Mouse (Mus musculus) CH12.LX (cell line): Measurements from ENCODE around the gene Tent5a. TPM values are rescaled to one million over a fixed set of nuclear protein-coding genes. Genes with fewer than 3 reads are reported as not detected.

Experiments used
- DNase-seq: peaks from one replicate; pipeline ENCODE4 v3.0.0-alpha.2; 2013; ENCODE audit errors: extremely low read depth
- H3K27ac ChIP-seq: 2 replicates; pipeline ENCODE4 v1.5.1; 2012; ENCODE audit warnings: low read depth, mild to moderate bottlenecking, control low read depth, moderate library complexity; ENCODE audit not compliant: insufficient read depth
- H3K27me3 ChIP-seq: replicated peaks from 2 replicates; pipeline ENCODE3; 2012; ENCODE audit warnings: inconsistent platforms
- H3K36me3 ChIP-seq, 2 experiments: replicated peaks in 1 of 2; 2 replicates each; pipeline versions ENCODE3 to v1.6.1; 2012; ENCODE audit warnings: inconsistent platforms in 1 of 2, low read length in 1 of 2, mild to moderate bottlenecking in 1 of 2, mixed read lengths in 1 of 2, moderate library complexity in 1 of 2; ENCODE audit not compliant: control insufficient read depth in 1 of 2, insufficient read depth in 1 of 2
- H3K4me1 ChIP-seq, 2 experiments: 2 replicates each; pipeline ENCODE4 v1.6.1; 2012; ENCODE audit warnings: inconsistent platforms in 1 of 2, moderate library complexity in 1 of 2; ENCODE audit not compliant: insufficient read depth in 2 of 2, control insufficient read depth in 1 of 2
- H3K4me2 ChIP-seq: 2 replicates; pipeline ENCODE4 v1.6.1; 2012; ENCODE audit warnings: low read depth, mild to moderate bottlenecking, control low read depth; ENCODE audit not compliant: poor library complexity, insufficient read depth, severe bottlenecking
- H3K4me3 ChIP-seq, 3 experiments: fragments of 150-350 bp in 1 of 3; sonication (generic) in 1 of 3; replicated peaks in 1 of 3; 2 replicates each; pipeline versions ENCODE3 to v1.5.1; 2011 to 2012; ENCODE audit warnings: low read depth in 2 of 3, low read length in 2 of 3, mild to moderate bottlenecking in 2 of 3, moderate library complexity in 2 of 3, control low read depth in 1 of 3, improper control_type of control experiment in 1 of 3, inconsistent platforms in 1 of 3, mixed read lengths in 1 of 3; ENCODE audit not compliant: poor library complexity in 1 of 3
- H3K79me2 ChIP-seq: replicated peaks from 2 replicates; pipeline ENCODE4 v1.6.1; 2012; ENCODE audit warnings: mild to moderate bottlenecking, moderate library complexity; ENCODE audit not compliant: control insufficient read depth, poor library complexity, insufficient read depth, severe bottlenecking; ENCODE audit errors: extremely low read depth
- H3K9ac ChIP-seq: 2 replicates; pipeline ENCODE4 v1.6.1; 2012; ENCODE audit warnings: low read depth, mild to moderate bottlenecking, control low read depth, moderate library complexity; ENCODE audit not compliant: insufficient read depth
- H3K9me3 ChIP-seq: replicated peaks from 2 replicates; pipeline ENCODE3; 2012; ENCODE audit warnings: low read length, inconsistent platforms, mixed read lengths
- BHLHE40 ChIP-seq: IDR thresholded peaks from 2 replicates; pipeline ENCODE4 v1.6.1; 2011; ENCODE audit warnings: mild to moderate bottlenecking, low read depth, low read length, improper control_type of control experiment
- CHD1 ChIP-seq: IDR thresholded peaks from 2 replicates; pipeline ENCODE4 v1.6.1; 2012; ENCODE audit warnings: low read depth, low read length, improper control_type of control experiment, inconsistent platforms
- CHD2 ChIP-seq: IDR thresholded peaks from 2 replicates; pipeline ENCODE4 v1.6.1; 2011; ENCODE audit warnings: low read length, improper control_type of control experiment
- CTCF ChIP-seq, 2 experiments: IDR thresholded peaks in 1 of 2; conservative IDR thresholded peaks in 1 of 2; 2 replicates each; pipeline ENCODE4 v1.5.1; 2011 to 2012; ENCODE audit warnings: low read depth in 2 of 2, low read length in 2 of 2, improper control_type of control experiment in 1 of 2, inconsistent platforms in 1 of 2, mild to moderate bottlenecking in 1 of 2, moderate library complexity in 1 of 2
- E2F4 ChIP-seq: IDR thresholded peaks from 2 replicates; pipeline ENCODE4 v1.6.1; 2011; ENCODE audit warnings: low read depth, low read length, improper control_type of control experiment; ENCODE audit not compliant: insufficient replicate concordance
- ELF1 ChIP-seq: IDR thresholded peaks from 2 replicates; pipeline ENCODE4 v1.6.1; 2014; ENCODE audit warnings: low read depth, mild to moderate bottlenecking, inconsistent platforms, low read length, improper control_type of control experiment
- EP300 ChIP-seq: IDR thresholded peaks from 2 replicates; pipeline ENCODE4 v1.6.1; 2011; ENCODE audit warnings: low read length, improper control_type of control experiment
- GABPA ChIP-seq: IDR thresholded peaks from 2 replicates; pipeline ENCODE4 v1.6.1; 2012; ENCODE audit warnings: low read depth, low read length, improper control_type of control experiment, inconsistent platforms; ENCODE audit not compliant: insufficient replicate concordance
- HCFC1 ChIP-seq: IDR thresholded peaks from 2 replicates; pipeline ENCODE4 v1.6.1; 2012; ENCODE audit warnings: low read depth, mild to moderate bottlenecking, inconsistent platforms, low read length, improper control_type of control experiment
- IRF4 ChIP-seq: IDR thresholded peaks from 2 replicates; pipeline ENCODE4 v1.6.1; 2014; ENCODE audit warnings: low read depth, mild to moderate bottlenecking, inconsistent platforms, low read length, improper control_type of control experiment
- JUN ChIP-seq: IDR thresholded peaks from 2 replicates; pipeline ENCODE4 v1.6.1; 2011; ENCODE audit warnings: low read depth, mild to moderate bottlenecking, low read length, improper control_type of control experiment, moderate library complexity; ENCODE audit not compliant: insufficient read depth
- JUND ChIP-seq: conservative IDR thresholded peaks from 2 replicates; pipeline ENCODE4 v1.6.1; 2011; ENCODE audit warnings: low read depth, low read length, improper control_type of control experiment
- KAT2A ChIP-seq: IDR thresholded peaks from 2 replicates; pipeline ENCODE4 v1.6.1; 2012; ENCODE audit warnings: low read length, improper control_type of control experiment, inconsistent platforms; ENCODE audit not compliant: insufficient replicate concordance
- MAFK ChIP-seq: IDR thresholded peaks from 2 replicates; pipeline ENCODE4 v1.6.1; 2011; ENCODE audit warnings: low read length, improper control_type of control experiment; ENCODE audit not compliant: insufficient replicate concordance
- MAX ChIP-seq: IDR thresholded peaks from 2 replicates; pipeline ENCODE4 v1.6.1; 2011; ENCODE audit warnings: low read length, improper control_type of control experiment
- MEF2A ChIP-seq: IDR thresholded peaks from 2 replicates; pipeline ENCODE4 v1.6.1; 2014; ENCODE audit warnings: low read depth, mild to moderate bottlenecking, inconsistent platforms, low read length, improper control_type of control experiment, borderline replicate concordance
- MXI1 ChIP-seq: IDR thresholded peaks from 2 replicates; pipeline ENCODE4 v1.6.1; 2011; ENCODE audit warnings: mild to moderate bottlenecking, low read depth, low read length, improper control_type of control experiment
- MYC ChIP-seq: IDR thresholded peaks from 2 replicates; pipeline ENCODE4 v1.6.1; 2011; ENCODE audit warnings: low read depth, mild to moderate bottlenecking, improper control_type of control experiment, low read length
- NRF1 ChIP-seq: IDR thresholded peaks from 2 replicates; pipeline ENCODE4 v1.6.1; 2014; ENCODE audit warnings: low read depth, mild to moderate bottlenecking, inconsistent platforms, low read length, improper control_type of control experiment, moderate library complexity
- POLR2A ChIP-seq: IDR thresholded peaks from 2 replicates; pipeline ENCODE4 v1.6.1; 2011; ENCODE audit warnings: low read depth, mild to moderate bottlenecking, improper control_type of control experiment, low read length
- POLR2AphosphoS2 ChIP-seq: IDR thresholded peaks from 2 replicates; pipeline ENCODE4 v1.6.1; 2011; ENCODE audit warnings: low read depth, low read length, improper control_type of control experiment
- RAD21 ChIP-seq: IDR thresholded peaks from 2 replicates; pipeline ENCODE4 v1.6.1; 2011; ENCODE audit warnings: low read depth, mild to moderate bottlenecking, low read length, improper control_type of control experiment, moderate library complexity
- RCOR1 ChIP-seq: conservative IDR thresholded peaks from 2 replicates; pipeline ENCODE4 v1.6.1; 2012; ENCODE audit warnings: low read depth, mild to moderate bottlenecking, inconsistent platforms, low read length, improper control_type of control experiment
- SIN3A ChIP-seq: IDR thresholded peaks from 2 replicates; pipeline ENCODE4 v1.6.1; 2012; ENCODE audit warnings: low read length, improper control_type of control experiment, inconsistent platforms
- SMC3 ChIP-seq: IDR thresholded peaks from 2 replicates; pipeline ENCODE4 v1.6.1; 2011; ENCODE audit warnings: low read depth, low read length, improper control_type of control experiment
- TBP ChIP-seq: conservative IDR thresholded peaks from 2 replicates; pipeline ENCODE4 v1.6.1; 2011; ENCODE audit warnings: low read depth, low read length, improper control_type of control experiment
- TCF12 ChIP-seq: IDR thresholded peaks from 2 replicates; pipeline ENCODE4 v1.6.1; 2014; ENCODE audit warnings: low read depth, mild to moderate bottlenecking, inconsistent platforms, low read length, improper control_type of control experiment
- UBTF ChIP-seq: IDR thresholded peaks from 2 replicates; pipeline ENCODE4 v1.6.1; 2012; ENCODE audit warnings: low read depth, mild to moderate bottlenecking, inconsistent platforms, low read length, improper control_type of control experiment, moderate library complexity
- USF1 ChIP-seq: IDR thresholded peaks from 2 replicates; pipeline ENCODE4 v1.6.1; 2014; ENCODE audit warnings: low read depth, mild to moderate bottlenecking, inconsistent platforms, low read length, improper control_type of control experiment
- ZC3H11A ChIP-seq: IDR thresholded peaks from 2 replicates; pipeline ENCODE4 v1.6.1; 2012; ENCODE audit warnings: low read depth, mild to moderate bottlenecking, inconsistent platforms, low read length, improper control_type of control experiment
- ZMIZ1 ChIP-seq: IDR thresholded peaks from 2 replicates; pipeline ENCODE4 v1.6.1; 2012; ENCODE audit warnings: low read depth, mild to moderate bottlenecking, inconsistent platforms, low read length, improper control_type of control experiment
- ZNF384 ChIP-seq: IDR thresholded peaks from 2 replicates; pipeline ENCODE4 v1.6.1; 2012; ENCODE audit warnings: low read depth, low read length, improper control_type of control experiment, inconsistent platforms
- dilution Hi-C: fragments of 300-500 bp; cut with MboI; formaldehyde crosslinking; loops from 2 replicates; pipeline ENCODE4 v1.14.3; 2020; ENCODE audit warnings: low sequenced_read_pairs; ENCODE audit not compliant: extremely low pct_unique_long_range_greater_than_20kb, extremely low pct_ligation_motif_present
- in situ Hi-C: fragments of 300-500 bp; cut with MboI; formaldehyde crosslinking; loops from 3 replicates; pipeline ENCODE4 v1.14.3; 2019; ENCODE audit warnings: low sequenced_read_pairs, low pct_ligation_motif_present, low pct_unique_long_range_greater_than_20kb, mixed read lengths
- polyA plus RNA-seq: library from polyadenylated mRNA; unstranded; fragments of >175 nt; gene quantifications from 2 replicates; pipeline ENCODE4 v1.2.1, GENCODE M21; 2012; ENCODE audit warnings: low read depth; ENCODE audit not compliant: insufficient read length
- total RNA-seq, 2 experiments: library from RNA; depleted of rRNA; stranded (reverse); fragments of 300-350 nt in 1 of 2; fragments of >200 nt in 1 of 2; gene quantifications; 2 replicates each; pipeline ENCODE4 v1.2.3; 2012 to 2014

The Tent5a gene
- total and polyA plus RNA-seq, 3 experiments: 1.2 to 2.6 (median 1.6) TPM

DNA sequence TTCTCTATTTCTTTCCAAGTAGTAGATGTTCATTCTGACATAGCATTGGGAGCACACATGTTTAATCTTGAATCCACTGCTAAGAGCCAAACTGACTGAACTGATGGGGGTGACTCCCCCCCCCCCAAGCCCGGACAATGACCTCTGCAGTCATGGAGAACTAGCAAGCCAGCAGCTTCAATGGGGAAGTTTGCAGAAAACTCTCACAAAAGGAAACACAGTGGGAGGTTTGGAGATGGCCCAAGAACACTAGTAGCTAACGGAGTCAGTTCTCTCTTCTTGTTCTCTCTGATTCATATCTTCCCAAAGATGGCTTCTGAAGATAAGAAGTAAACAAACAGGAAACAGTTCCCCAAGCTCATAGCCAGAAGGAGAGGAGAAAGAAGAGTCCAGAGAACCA, 4.4 kb upstream of the Tent5a start:
- Histone ChIP-seq H3K27ac (no peak overlapping the region), H3K9ac (no peak overlapping the region), H3K9me3 (peaks cover under 1% of the 10 kb centered on the region), H3K79me2 (no peaks in the 10 kb centered on the region), H3K4me2 (no peak overlapping the region), H3K4me3 (no peak overlapping the region), H3K36me3 (no peaks in the 10 kb centered on the region), H3K27me3 (no peaks in the 10 kb centered on the region), H3K4me1 (peaks cover under 1 to 6% of the 10 kb centered on the region in 2 experiments)
- TF ChIP-seq GABPA (no peak), KAT2A (no peak), ZC3H11A (no peak), RCOR1 (no peak), E2F4 (no peak), MXI1 (no peak), MEF2A (no peak), JUND (no peak), MAX (no peak), JUN (no peak), NRF1 (no peak), MYC (no peak), ZMIZ1 (no peak), BHLHE40 (no peak), USF1 (no peak), CHD2 (no peak), POLR2A (no peak), UBTF (no peak), POLR2AphosphoS2 (no peak)
- in situ Hi-C loops (loop anchor here (25.0 kb wide), 2 partner anchors 256 to 1369 kb away; no protein-coding TSS in a partner anchor), dilution Hi-C loops (no loop called here)
- no peak for DNase-seq

DNA sequence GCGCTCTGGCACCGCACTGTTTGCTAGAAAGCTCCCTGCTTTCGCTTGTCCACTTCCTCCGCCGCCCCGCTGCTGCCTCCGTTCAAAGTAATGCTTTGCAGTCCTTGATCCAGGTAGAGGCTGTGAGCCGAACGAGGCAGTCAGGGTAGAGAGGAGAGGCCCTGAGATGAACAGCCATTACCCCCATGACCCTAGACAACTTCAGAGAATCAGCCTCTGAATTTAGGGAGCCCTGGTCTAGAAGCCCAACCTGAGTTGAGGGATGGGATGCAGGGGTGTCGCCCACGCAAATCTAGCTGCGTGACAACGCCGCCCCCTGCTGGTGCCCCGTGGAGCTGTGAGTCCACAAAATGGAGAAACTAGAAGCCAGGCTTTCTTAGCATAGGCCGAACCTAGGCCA, 1.1 kb upstream of the Tent5a start:
- Histone ChIP-seq H3K27ac (peak overlapping the region; percentile 47), H3K27me3 (no peaks in the 10 kb centered on the region), H3K36me3 (peaks cover 3 to 11% of the 10 kb centered on the region in 2 experiments)

More for the DNA sequence above, 1.1 kb upstream of the Tent5a start:
- peak overlapping the region; percentile 50 for H3K9ac ChIP-seq
- peak overlapping the region; percentile 60 to 84 (median 70) for H3K4me3 ChIP-seq
- H3K9me3 ChIP-seq: peaks cover 5% of the 10 kb centered on the region
- no peak for TF ChIP-seq TBP
- TF ChIP-seq MAFK: no peak
- peak; percentile 75 to 93 for TF ChIP-seq CTCF (conservative IDR thresholded peaks at IDR 0.05 in 1 of 2, IDR thresholded peaks at IDR 0.05 in 1 of 2; ENCODE audit: low read depth in 2 of 2, low read length in 2 of 2)
- no peak for TF ChIP-seq EP300
- TF ChIP-seq ZMIZ1: no peak
- TF ChIP-seq JUN: no peak
- peak; percentile 48; the same call in 1 of the 2 replicates for TF ChIP-seq IRF4
- no peak for TF ChIP-seq CHD1
- peak; percentile 88 for TF ChIP-seq SMC3
- no peak for TF ChIP-seq CHD2
- TF ChIP-seq RAD21: peak; percentile 93
- TF ChIP-seq KAT2A: no peak
- no peak; the same call in 1 of the 2 replicates for TF ChIP-seq MXI1
- TF ChIP-seq HCFC1: no peak
- no peak for TF ChIP-seq E2F4
- TF ChIP-seq ELF1: no peak
- peak; percentile 31; the same call in 1 of the 2 replicates for TF ChIP-seq TCF12
- no peak; the same call in 1 of the 2 replicates for TF ChIP-seq MYC
- TF ChIP-seq USF1: no peak
- peak; percentile 68 for TF ChIP-seq ZC3H11A
- no peak for TF ChIP-seq POLR2A
- TF ChIP-seq NRF1: no peak
- no peak for TF ChIP-seq ZNF384
- no peak for TF ChIP-seq SIN3A
- TF ChIP-seq, all 38 proteins: peak for 6
- in situ Hi-C loops (loop anchor here (25.0 kb wide), 2 partner anchors 259 to 1366 kb away; no protein-coding TSS in a partner anchor), dilution Hi-C loops (no loop called here)
- Histone ChIP-seq H3K4me2 (peak overlapping the region; percentile 64), H3K79me2 (peaks cover 3% of the 10 kb centered on the region), H3K4me1 (peaks cover 11 to 30% of the 10 kb centered on the region in 2 experiments)
- DNase-seq: peak; percentile 83
